Mouse (Mus musculus) embryonic facial prominence, embryonic 14.5 days (tissue): ENCODE data around the gene Ell. TPM values are rescaled to one million over a fixed set of nuclear protein-coding genes. Genes with fewer than 3 reads are reported as not detected.

Experiments used
- ATAC-seq: fragments of 200-750 bp; cut with Nextera tagmentation; 2 replicates; pipeline ENCODE4 v1.8.0; 2017; ENCODE audit warnings: low read depth, moderate number of reproducible peaks, moderate TSS enrichment
- DNase-seq: peaks from one replicate; pipeline ENCODE4 v3.0.0-alpha.2; 2015; ENCODE audit warnings: low spot score
- H3K27ac ChIP-seq: fragments of 300-500 bp; sonication (generic); replicated peaks from 2 replicates; pipeline ENCODE4 v1.5.1; 2014; ENCODE audit warnings: low read depth, mild to moderate bottlenecking, low read length, moderate library complexity
- H3K27me3 ChIP-seq: fragments of 300-500 bp; sonication (generic); replicated peaks from 2 replicates; pipeline ENCODE4 v1.6.1; 2014; ENCODE audit warnings: low read length; ENCODE audit not compliant: control insufficient read depth, insufficient read depth
- H3K36me3 ChIP-seq: fragments of 300-500 bp; sonication (generic); 2 replicates; pipeline ENCODE4 v1.6.1; 2014; ENCODE audit warnings: low read length, mixed read lengths; ENCODE audit not compliant: control insufficient read depth, insufficient read depth
- H3K4me1 ChIP-seq: fragments of 300-500 bp; sonication (generic); 2 replicates; pipeline ENCODE4 v1.6.1; 2014; ENCODE audit warnings: antibody characterized with exemption, low read length; ENCODE audit not compliant: control insufficient read depth, insufficient read depth
- H3K4me2 ChIP-seq: fragments of 300-500 bp; sonication (generic); 2 replicates; pipeline ENCODE4 v1.6.1; 2014; ENCODE audit warnings: low read depth, mild to moderate bottlenecking, low read length, moderate library complexity, mixed read lengths
- H3K4me3 ChIP-seq: fragments of 300-500 bp; sonication (generic); 2 replicates; pipeline ENCODE4 v1.5.1; 2014; ENCODE audit warnings: low read depth, mild to moderate bottlenecking, low read length
- H3K9ac ChIP-seq: fragments of 300-500 bp; sonication (generic); 2 replicates; pipeline ENCODE4 v1.6.1; 2014; ENCODE audit warnings: low read depth, mild to moderate bottlenecking, low read length, moderate library complexity, mixed read lengths
- H3K9me3 ChIP-seq: fragments of 300-500 bp; sonication (generic); 2 replicates; pipeline ENCODE4 v1.6.1; 2016; ENCODE audit warnings: low read length; ENCODE audit not compliant: control insufficient read depth
- WGBS: fragments of 180-500 bp; shearing (Covaris S2); extraction: QIAGEN DNeasy Blood & Tissue Kit; methylation state at CpG from one replicate; pipeline ENCODE4 v1.1.7; 2014; 5-methylcytosine and 5-hydroxymethylcytosine counted together
- polyA plus RNA-seq: library from polyadenylated mRNA; unstranded; fragments of >200 nt; fragmentation: Nextera tagmentation; extraction: Ambion mirVana; gene quantifications from 2 replicates; pipeline ENCODE4 v1.2.1, GENCODE M21; 2014

The Ell gene
- polyA plus RNA-seq, 1 experiment from 2014 or later, result 17.3 TPM

DNA sequence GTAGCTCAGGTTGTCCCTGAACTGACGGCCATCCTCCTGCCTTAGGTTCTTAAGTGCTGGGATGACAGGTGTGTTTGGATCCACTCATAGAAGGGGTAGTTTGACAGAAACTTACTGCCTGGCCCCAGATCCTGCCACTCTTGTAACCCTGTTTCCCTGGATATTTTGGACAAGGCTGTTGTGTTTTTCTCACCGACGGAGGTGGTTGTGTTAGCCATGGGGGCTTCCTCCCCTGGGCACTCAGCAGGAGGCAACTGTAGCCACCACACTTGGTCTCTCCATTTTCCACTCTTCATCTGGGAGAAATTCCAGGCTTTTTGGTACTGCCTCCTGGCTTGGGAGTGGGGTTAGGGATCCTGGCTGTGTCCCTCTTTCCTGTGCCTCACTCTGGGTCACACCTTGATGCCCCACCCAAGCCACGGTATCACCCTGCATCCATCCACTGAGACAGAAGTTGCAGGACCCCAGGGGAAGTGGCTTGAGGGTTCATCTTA lies 803 bp downstream of the Ell start:
- Histone ChIP-seq H3K9ac (peak overlapping the region; percentile 84), H3K4me1 (peaks cover 14% of the 10 kb centered on the region), H3K9me3 (no peaks in the 10 kb centered on the region), H3K27ac (peak overlapping the region; percentile 94; the same call in 1 of the 2 replicates), H3K36me3 (peaks cover 20% of the 10 kb centered on the region), H3K4me2 (peak overlapping the region; percentile 87), H3K27me3 (no peaks in the 10 kb centered on the region), H3K4me3 (peak overlapping the region; percentile 73)
- WGBS, result 12% methylated on average over 4 of the region's 4 CpGs
- DNase-seq, result no peak
- no peak for ATAC-seq

DNA sequence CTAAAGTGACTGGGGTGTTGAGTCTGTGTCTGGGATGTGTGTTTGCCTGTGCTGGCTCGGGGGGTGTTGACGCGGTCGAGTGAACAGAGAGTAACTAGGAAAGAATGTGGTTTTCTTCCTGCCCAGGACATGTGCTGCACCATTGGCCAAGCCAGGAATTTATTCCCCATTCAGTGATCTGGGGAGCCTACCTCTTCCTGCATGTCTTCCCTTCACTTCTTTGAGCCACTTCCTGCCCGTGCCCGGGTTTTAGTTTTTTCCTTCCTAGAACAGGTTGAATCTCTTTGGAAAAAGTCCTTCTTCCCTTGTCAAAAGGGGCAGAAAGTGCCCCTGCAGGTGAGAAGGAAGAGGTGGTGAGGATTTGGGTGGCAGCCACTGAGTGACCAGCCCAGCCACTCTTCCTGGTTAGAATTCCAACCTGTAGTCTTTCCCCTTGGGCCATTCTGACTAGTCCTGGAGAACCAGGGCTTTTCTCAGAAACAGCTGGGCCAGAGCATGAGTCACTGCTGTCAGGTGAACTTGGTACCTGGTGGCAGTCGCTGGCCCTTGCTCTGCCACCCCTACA lies 1.3 kb downstream of the Ell start:
- Histone ChIP-seq H3K4me1 (peaks cover 14% of the 10 kb centered on the region), H3K4me2 (peak overlapping the region; percentile 87), H3K36me3 (peaks cover 14% of the 10 kb centered on the region), H3K4me3 (peak overlapping the region; percentile 73), H3K27me3 (no peaks in the 10 kb centered on the region), H3K9me3 (no peaks in the 10 kb centered on the region), H3K9ac (peak overlapping the region; percentile 84), H3K27ac (no peak overlapping the region)
- DNase-seq (no peak), ATAC-seq (no peak)
- WGBS, result 44% methylated on average over 7 of the region's 7 CpGs

DNA sequence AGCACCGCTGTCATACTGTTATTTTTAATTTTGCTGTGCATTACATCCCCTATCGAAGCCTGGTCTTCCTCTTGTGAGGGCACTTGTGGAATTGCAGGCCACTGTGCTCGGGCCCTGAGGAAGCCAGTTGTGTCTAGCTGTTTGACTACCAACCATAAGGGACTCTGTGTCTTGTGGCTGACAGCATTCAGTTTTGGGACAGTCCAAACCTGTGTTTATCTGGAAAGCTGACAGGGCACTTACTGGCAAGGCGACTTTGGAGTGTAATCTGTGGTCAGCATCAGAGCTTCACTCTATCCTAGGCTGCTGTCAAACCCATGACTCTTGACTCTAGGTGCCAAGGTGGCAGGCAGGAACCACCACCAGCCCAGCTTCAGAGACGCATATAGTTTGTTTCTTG lies 1.8 kb downstream of the Ell start:
- H3K9me3 ChIP-seq, result no peaks in the 10 kb centered on the region
- peak overlapping the region; percentile 87 for H3K4me2 ChIP-seq
- peak overlapping the region; percentile 84 for H3K9ac ChIP-seq
- no peak overlapping the region for H3K27ac ChIP-seq
- no peaks in the 10 kb centered on the region for H3K27me3 ChIP-seq
- H3K4me3 ChIP-seq, result peak overlapping the region; percentile 73; the same call in 1 of the 2 replicates
- DNase-seq, result no peak
- H3K36me3 ChIP-seq, result peaks cover 10% of the 10 kb centered on the region
- no peak for ATAC-seq
- peaks cover 14% of the 10 kb centered on the region for H3K4me1 ChIP-seq
- 75% methylated on average over 5 of the region's 5 CpGs for WGBS

DNA sequence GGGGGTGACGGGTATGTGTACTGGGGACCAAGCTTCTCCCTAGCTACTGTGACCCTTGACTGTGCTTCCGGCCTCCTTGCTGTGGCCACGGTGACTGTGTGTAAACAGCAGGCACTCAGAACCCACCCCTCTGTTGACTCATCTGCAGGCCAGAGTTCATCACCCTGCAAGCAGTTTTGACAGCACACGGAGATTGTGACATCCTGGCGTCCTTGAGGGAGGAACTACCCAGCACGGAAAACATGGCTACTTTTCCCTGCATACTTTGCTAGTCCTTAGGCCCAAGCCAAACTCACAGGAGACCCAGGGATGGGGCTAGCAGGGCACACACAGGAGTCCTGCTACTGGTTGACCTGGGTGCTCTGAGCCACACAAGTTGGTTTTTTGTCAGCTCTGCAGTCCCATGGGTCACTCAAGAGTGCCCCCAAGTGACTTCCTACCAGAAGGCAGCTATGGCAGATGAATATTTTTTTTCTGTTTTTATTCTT lies 5.0 kb downstream of the Ell start:
- H3K36me3 ChIP-seq, result no peaks in the 10 kb centered on the region
- no peak for DNase-seq

DNA sequence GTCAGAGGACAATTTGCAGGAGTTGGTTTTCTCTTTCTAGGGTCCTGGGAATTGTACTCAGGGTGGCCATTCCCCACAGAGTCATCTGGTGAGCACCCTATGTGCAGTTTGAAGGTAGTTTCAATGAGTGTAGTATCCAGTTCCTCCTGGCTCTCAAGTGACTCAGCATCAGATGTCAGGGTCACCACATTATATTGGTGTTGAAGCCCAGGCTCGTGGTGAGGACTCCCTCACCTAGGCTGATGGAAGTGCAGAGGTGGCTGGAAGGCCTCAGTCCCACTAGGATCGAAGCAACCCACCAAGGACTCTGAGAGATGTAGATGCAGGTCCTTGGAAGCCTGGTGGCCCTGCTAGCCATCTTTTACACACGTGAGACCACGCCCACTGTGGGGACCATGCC lies 7.2 kb downstream of the Ell start:
- no peaks in the 10 kb centered on the region for H3K9me3 ChIP-seq
- H3K36me3 ChIP-seq, result no peaks in the 10 kb centered on the region
- peaks cover 2% of the 10 kb centered on the region; the same call in 1 of the 2 replicates for H3K4me1 ChIP-seq
- H3K27me3 ChIP-seq, result no peaks in the 10 kb centered on the region
- no peak overlapping the region for H3K4me3 ChIP-seq
- ATAC-seq (no peak), DNase-seq (no peak)
- no peak overlapping the region for H3K27ac ChIP-seq
- WGBS, result 84% methylated on average over 4 of the region's 4 CpGs
- no peak overlapping the region for H3K9ac ChIP-seq
- no peak overlapping the region for H3K4me2 ChIP-seq

More for the DNA sequence above, 5.0 kb downstream of the Ell start:
- no peak overlapping the region for H3K4me3 ChIP-seq
- H3K4me1 ChIP-seq, result peaks cover 14% of the 10 kb centered on the region
- 69% methylated on average over 6 of the region's 6 CpGs for WGBS
- no peaks in the 10 kb centered on the region for H3K9me3 ChIP-seq
- no peak overlapping the region for H3K27ac ChIP-seq
- no peak overlapping the region for H3K9ac ChIP-seq
- no peaks in the 10 kb centered on the region for H3K27me3 ChIP-seq
- ATAC-seq, result no peak
- H3K4me2 ChIP-seq, result no peak overlapping the region

DNA sequence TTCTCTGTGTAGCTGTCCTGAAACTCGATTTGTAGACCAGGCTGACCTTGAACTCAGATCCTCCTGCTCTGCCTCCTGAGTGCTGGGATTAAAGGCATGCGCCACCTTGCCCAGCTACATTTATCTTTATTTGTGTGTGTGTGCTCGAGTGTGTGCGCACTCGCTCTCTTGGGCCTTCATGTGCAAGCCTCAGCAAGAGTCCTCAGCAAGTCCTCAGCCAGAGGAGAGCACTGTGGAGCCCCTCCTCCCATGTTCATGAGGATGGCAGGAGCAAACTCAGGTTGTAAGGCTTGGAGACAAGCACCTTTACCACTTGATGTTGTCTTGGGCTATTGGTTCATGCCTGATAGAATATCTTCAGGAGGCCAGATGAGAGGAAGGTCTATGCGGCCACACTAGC lies 8.5 kb downstream of the Ell start:
- no peaks in the 10 kb centered on the region for H3K4me1 ChIP-seq
- H3K4me2 ChIP-seq, result no peak overlapping the region
- no peak for DNase-seq
- H3K27ac ChIP-seq, result no peak overlapping the region
- no peak for ATAC-seq
- no peaks in the 10 kb centered on the region for H3K9me3 ChIP-seq
- 89% methylated on average over 6 of the region's 6 CpGs for WGBS
- H3K4me3 ChIP-seq, result no peak overlapping the region
- H3K36me3 ChIP-seq, result no peaks in the 10 kb centered on the region
- H3K27me3 ChIP-seq, result no peaks in the 10 kb centered on the region
- H3K9ac ChIP-seq, result no peak overlapping the region

DNA sequence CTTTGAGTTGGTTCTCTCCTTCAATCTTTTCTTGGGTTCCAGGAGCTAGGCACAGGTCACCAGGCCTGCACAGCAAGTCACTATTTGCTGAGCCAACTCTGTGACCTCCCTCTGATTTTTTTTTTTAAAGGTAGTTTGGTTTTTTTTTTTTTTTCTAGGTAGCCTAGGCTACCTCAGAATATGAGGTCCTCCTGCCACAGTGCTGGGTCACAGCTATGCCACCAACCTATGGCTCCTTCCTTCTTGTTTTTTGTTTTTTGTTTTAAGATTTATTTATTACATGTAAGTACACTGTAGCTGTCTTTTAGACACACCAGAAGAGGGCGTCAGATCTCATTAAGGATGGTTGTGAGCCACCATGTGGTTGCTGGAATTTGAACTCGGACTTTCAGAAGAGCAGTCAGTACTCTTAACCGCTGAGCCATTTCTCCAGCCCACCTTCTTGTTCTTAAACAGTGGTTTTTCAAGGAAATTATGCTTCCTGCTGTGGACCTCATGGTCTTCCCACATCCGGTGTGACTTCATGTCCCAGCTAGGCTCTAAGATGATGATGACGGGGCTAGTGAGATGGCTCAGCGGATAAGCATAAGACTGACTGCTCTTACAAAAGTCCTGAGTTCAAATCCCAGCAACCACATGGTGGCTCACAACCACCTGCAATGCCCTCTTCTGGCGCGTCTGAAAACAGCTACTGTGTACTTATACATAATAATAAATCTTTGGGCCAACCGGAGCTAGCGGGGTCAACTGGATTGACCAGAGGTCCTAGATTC lies 10.3 kb downstream of the Ell start:
- WGBS, result 91% methylated on average over 10 of the region's 10 CpGs
- Histone ChIP-seq H3K36me3 (no peaks in the 10 kb centered on the region), H3K9me3 (no peaks in the 10 kb centered on the region), H3K4me3 (no peak overlapping the region), H3K27me3 (no peaks in the 10 kb centered on the region), H3K4me1 (no peaks in the 10 kb centered on the region), H3K9ac (no peak overlapping the region), H3K27ac (no peak overlapping the region), H3K4me2 (no peak overlapping the region)
- DNase-seq (no peak), ATAC-seq (no peak)

DNA sequence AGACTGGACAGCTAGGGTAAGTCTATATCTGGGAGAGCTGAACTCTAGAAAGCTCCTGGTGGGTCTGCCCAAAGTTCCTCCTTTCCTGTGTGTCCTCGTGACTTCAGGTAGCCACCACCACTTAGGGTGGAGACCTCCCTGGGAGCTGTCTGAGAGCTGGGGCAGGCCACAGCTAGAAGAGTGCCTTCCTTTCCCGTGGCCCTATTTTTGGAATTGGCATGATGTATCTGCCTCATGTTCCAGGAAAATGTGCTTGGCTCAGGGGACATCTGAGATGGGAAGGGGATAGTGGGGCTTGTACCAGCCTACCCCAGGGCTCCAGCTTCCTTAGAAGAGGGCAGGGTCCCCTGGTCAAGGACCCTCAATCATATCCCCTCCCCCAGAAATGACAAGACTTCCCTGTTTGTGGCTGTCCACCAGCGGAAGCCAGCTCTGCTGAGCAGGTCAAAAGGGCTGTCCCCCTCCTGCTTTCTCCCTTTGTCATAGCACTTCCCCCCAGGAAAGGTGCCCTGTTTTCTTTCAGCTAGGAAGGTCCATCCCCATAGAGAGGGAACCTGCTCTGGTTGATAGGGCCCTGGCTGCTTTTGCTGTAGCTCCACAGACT lies 12.4 kb downstream of the Ell start:
- no peaks in the 10 kb centered on the region for H3K9me3 ChIP-seq
- no peak overlapping the region for H3K4me2 ChIP-seq
- ATAC-seq (no peak), DNase-seq (no peak)
- no peaks in the 10 kb centered on the region; the same call in 1 of the 2 replicates for H3K36me3 ChIP-seq
- no peak overlapping the region for H3K27ac ChIP-seq
- no peaks in the 10 kb centered on the region for H3K4me1 ChIP-seq
- no peak overlapping the region for H3K9ac ChIP-seq
- H3K27me3 ChIP-seq, result no peaks in the 10 kb centered on the region
- WGBS, result 69% methylated on average over 3 of the region's 3 CpGs
- no peak overlapping the region for H3K4me3 ChIP-seq
